24 mouse cellular contexts compared by ENCODE assay signal in genomic region chr1:182224836-182225235, GRCm38 (mm10). TPM values are rescaled to one million over a fixed set of nuclear protein-coding genes. Genes with fewer than 3 reads are reported as not detected.
A peak's percentile ranks its signal among the peaks of the same experiment; 100 is the strongest.
DNase-seq lines count a peak whose midpoint lies in the region; ATAC-seq and TF ChIP-seq lines count a peak whose summit lies in the region.
"Had no signal": no experiment of that assay in that cellular context is flagged by ENCODE, and none has a peak within 500 bp of the region (broad histone marks: within the 10 kb centered on the region; RNA-seq: fewer than 3 reads in every experiment).

No protein-coding gene starts in this region.

- no peaks in the 10 kb centered on the region for H3K4me1 ChIP-seq in forebrain, postnatal 0 days (ENCODE audit: insufficient read depth)
- no peaks in the 10 kb centered on the region for H3K4me1 ChIP-seq in forebrain, embryonic 11.5 days (replicated peaks; ENCODE audit: control insufficient read depth, insufficient read depth, low read length)
- H3K4me1 ChIP-seq: forebrain, embryonic 15.5 days; heart, embryonic 15.5 days; hindbrain, embryonic 10.5 days had no signal

- no peak overlapping the region for H3K4me2 ChIP-seq in forebrain, postnatal 0 days (ENCODE audit: low read depth)
- H3K4me2 ChIP-seq in forebrain, embryonic 11.5 days (ENCODE audit: low read depth, low read length, severe bottlenecking), result no peak overlapping the region
- H3K4me2 ChIP-seq: embryonic facial prominence, embryonic 15.5 days; forebrain, embryonic 15.5 days; heart, embryonic 11.5 days; heart, embryonic 15.5 days; hindbrain, embryonic 14.5 days had no signal

- no peaks in the 10 kb centered on the region for H3K36me3 ChIP-seq in forebrain, postnatal 0 days (ENCODE audit: insufficient read depth)
- no peaks in the 10 kb centered on the region for H3K36me3 ChIP-seq in forebrain, embryonic 11.5 days (ENCODE audit: control insufficient read depth, insufficient read depth, low read length)
- H3K36me3 ChIP-seq: embryonic facial prominence, embryonic 15.5 days; forebrain, embryonic 10.5 days; forebrain, embryonic 15.5 days; heart, embryonic 15.5 days; hindbrain, embryonic 10.5 days had no signal

- H3K27ac ChIP-seq in forebrain, postnatal 0 days (ENCODE audit: low read depth, low read length), result no peak overlapping the region
- H3K27ac ChIP-seq in forebrain, embryonic 11.5 days (ENCODE audit: low read depth, low read length), result no peak overlapping the region
- H3K27ac ChIP-seq: embryonic facial prominence, embryonic 15.5 days; forebrain, embryonic 10.5 days; forebrain, embryonic 15.5 days; heart, embryonic 15.5 days; hindbrain, embryonic 10.5 days; hindbrain, embryonic 14.5 days had no signal

- TF ChIP-seq CTCF in forebrain, postnatal 0 days (IDR thresholded peaks at IDR 0.05; ENCODE audit: low read depth), result no peak

- no peak overlapping the region for H3K4me3 ChIP-seq in forebrain, postnatal 0 days (ENCODE audit: low read depth, low read length)
- H3K4me3 ChIP-seq in forebrain, embryonic 11.5 days (ENCODE audit: low read depth, low read length), result no peak overlapping the region
- H3K4me3 ChIP-seq: embryonic facial prominence, embryonic 15.5 days; erythroblast, embryonic 14.5 days; forebrain, embryonic 10.5 days; forebrain, embryonic 15.5 days; heart, embryonic 15.5 days; hindbrain, embryonic 10.5 days had no signal

- no peak overlapping the region for H3K9ac ChIP-seq in forebrain, postnatal 0 days
- H3K9ac ChIP-seq in forebrain, embryonic 11.5 days (ENCODE audit: low read length), result no peak overlapping the region
- H3K9ac ChIP-seq: embryonic facial prominence, embryonic 15.5 days; forebrain, embryonic 15.5 days; heart, embryonic 15.5 days; hindbrain, embryonic 14.5 days had no signal

- no peak for ATAC-seq in forebrain, postnatal 0 days
- ATAC-seq in forebrain, embryonic 11.5 days (replicated peaks; ENCODE audit: low FRiP score), result no peak
- peak; percentile 87 for ATAC-seq in activated CD4-positive, CD25-positive, alpha-beta regulatory T cell, adult 4 months
- ATAC-seq: forebrain, embryonic 15.5 days; intestine, postnatal 0 days; Patski had no signal

- intact Hi-C loops in left cerebral cortex, postnatal 10 days (cut with DNase I), result no loop called here

- WGBS in forebrain, postnatal 0 days, result 77% methylated on average over 10 of the region's 10 CpGs
- WGBS in forebrain, embryonic 11.5 days, result 82% methylated on average over 10 of the region's 10 CpGs

- H3K9me3 ChIP-seq in forebrain, postnatal 0 days (ENCODE audit: low read length), result no peaks in the 10 kb centered on the region
- no peaks in the 10 kb centered on the region for H3K9me3 ChIP-seq in forebrain, embryonic 11.5 days (ENCODE audit: control insufficient read depth, low read length)
- H3K9me3 ChIP-seq: embryonic facial prominence, embryonic 15.5 days; forebrain, embryonic 10.5 days; forebrain, embryonic 15.5 days; heart, embryonic 15.5 days; hindbrain, embryonic 10.5 days had no signal

- DNase-seq in forebrain, postnatal 0 days, result peak; percentile 5
- no peak for DNase-seq in forebrain, embryonic 11.5 days (ENCODE audit: low spot score)
- DNase-seq in CD4-positive, CD25-positive, alpha-beta regulatory T cell, adult 2 months (ENCODE audit: low read depth, low spot score), result peak; percentile 55
- peak; percentile 24 for DNase-seq in naive thymus-derived CD4-positive, alpha-beta T cell, adult 2 months (ENCODE audit: low read depth)
- no peak for DNase-seq in left cerebral cortex, postnatal 10 days (ENCODE audit: extremely low spot score in 1 of 2, low spot score in 2 of 2)
- no peak for DNase-seq in right cerebral cortex, postnatal 4 days
- DNase-seq: adrenal gland, adult 8-10 months; adrenal gland, postnatal 36 days; cerebellum, adult 2 months; cerebellum, postnatal 10 days; gastrocnemius, postnatal 10 days; heart, adult 18-20 months; heart, postnatal 14 days had no signal

- no peaks in the 10 kb centered on the region for H3K27me3 ChIP-seq in forebrain, postnatal 0 days (ENCODE audit: insufficient read depth, low read length)
- H3K27me3 ChIP-seq in forebrain, embryonic 11.5 days (ENCODE audit: control insufficient read depth, insufficient read depth, low read length), result no peaks in the 10 kb centered on the region
- H3K27me3 ChIP-seq: embryonic facial prominence, embryonic 15.5 days; forebrain, embryonic 15.5 days; heart, embryonic 15.5 days; Patski had no signal

RNA-seq across cellular contexts. Expression of gene Degs1, which starts 57.8 kb away (rescaled TPM):
- 55.5 and 62.5 TPM in 2 replicates for total RNA-seq in forebrain, postnatal 0 days (2014; rRNA removed)
- polyA plus RNA-seq in forebrain, postnatal 0 days (2015; fragmentation: Nextera tagmentation; extraction: Ambion mirVana), result 76.1 and 87.2 TPM in 2 replicates
- polyA plus RNA-seq in forebrain, embryonic 11.5 days (2014; fragmentation: Nextera tagmentation; extraction: Ambion mirVana), result 61.2 and 65.8 TPM in 2 replicates
- 100 to 1,000 TPM; 109 to 114 TPM for polyA plus RNA-seq in activated CD4-positive, CD25-positive, alpha-beta regulatory T cell, adult 4 months (2017; shearing (Covaris generic))
- 10 to 100 TPM; 62.6 to 64.1 TPM for total RNA-seq in left cerebral cortex, postnatal 10 days (2021)

Comparison
In these comparisons a context has a peak if more than half of its experiments do, and no peak if none do; other contexts are left out.
1. DNase-seq: peak in forebrain, postnatal 0 days (single experiment), CD4-positive, CD25-positive, alpha-beta regulatory T cell, adult 2 months (single experiment) and naive thymus-derived CD4-positive, alpha-beta T cell, adult 2 months (single experiment); none in forebrain, embryonic 11.5 days (single experiment), left cerebral cortex, postnatal 10 days (0 of 2) and right cerebral cortex, postnatal 4 days (single experiment).